Mouse (Mus musculus): ENCODE data around the gene Oas1d. TPM values are rescaled to one million over a fixed set of nuclear protein-coding genes. Genes with fewer than 3 reads are reported as not detected.

Gene Oas1d
- polyA plus RNA-seq, 1 experiment from 2014 or later = not detected

- Histone ChIP-seq H3K9me3 (replicated peaks) (no peaks in the 10 kb centered on the region), H3K27ac (ENCODE audit: poor library complexity, severe bottlenecking) (no peak overlapping the region), H3K27me3 (replicated peaks) (no peaks in the 10 kb centered on the region), H3K4me3 (no peak overlapping the region), H3K4me2 (no peak overlapping the region), H3K36me3 (no peaks in the 10 kb centered on the region), H3K4me1 (replicated peaks) (no peaks in the 10 kb centered on the region), H3K9ac (no peak overlapping the region)
- ATAC-seq (ENCODE audit: insufficient number of reproducible peaks, low FRiP score) = no peak; the same call in 1 of the 2 replicates
- 65% methylated on average over 4 of the region's 4 CpGs for WGBS
Measured at GRCm38 (mm10) chr5:120937841-120938240, 23.5 kb downstream of the Oas1d start.

DNA sequence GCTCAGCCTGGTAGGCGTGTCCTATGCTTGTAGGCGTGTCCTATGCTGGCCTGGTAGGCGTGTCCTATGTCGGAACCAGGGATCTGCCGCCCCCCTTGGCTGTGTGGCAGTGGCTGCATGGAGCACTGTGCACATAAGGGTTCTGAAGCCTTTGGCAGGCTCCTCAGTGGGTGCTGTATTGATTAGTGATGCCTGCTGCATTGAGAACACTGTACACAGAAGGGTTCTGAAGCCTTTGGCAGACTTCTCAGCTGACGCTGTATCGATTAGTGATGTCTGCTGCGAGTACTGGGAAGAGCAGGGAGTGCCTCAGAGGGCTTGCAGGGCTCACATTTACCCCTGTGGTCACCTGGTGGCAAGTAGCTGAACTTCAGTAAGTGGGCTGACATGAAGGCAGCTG, 24.2 kb downstream of the Oas1d start:
- H3K9me3 ChIP-seq (replicated peaks) = no peaks in the 10 kb centered on the region

DNA sequence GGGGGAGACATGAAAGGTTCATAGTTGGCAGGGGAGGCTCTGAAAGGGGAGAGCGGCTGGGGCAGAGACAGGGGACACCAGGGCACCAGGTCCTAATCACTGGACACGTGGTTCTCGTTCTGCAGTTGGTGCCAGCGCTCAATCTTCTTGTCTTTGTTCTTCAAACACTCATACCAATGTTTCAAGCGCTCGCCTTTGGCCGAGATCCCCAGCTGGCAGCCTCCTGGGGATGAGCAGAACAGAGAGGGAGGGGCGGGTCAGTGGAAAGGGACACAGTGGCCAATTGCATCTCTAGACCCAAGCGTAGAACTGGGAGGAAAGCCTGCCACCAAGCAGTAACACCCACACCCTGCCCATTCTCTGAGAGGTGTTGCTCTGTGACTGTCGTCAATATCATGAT, 27.7 kb downstream of the Oas1d start:
- no peaks in the 10 kb centered on the region; the same call in 1 of the 2 replicates for H3K27me3 ChIP-seq (replicated peaks)
- no peaks in the 10 kb centered on the region for H3K9me3 ChIP-seq (replicated peaks)
- no peak overlapping the region for H3K4me3 ChIP-seq
- no peaks in the 10 kb centered on the region for H3K36me3 ChIP-seq
- H3K9ac ChIP-seq = no peak overlapping the region
- 54% methylated on average over 10 of the region's 10 CpGs for WGBS
- ATAC-seq (ENCODE audit: insufficient number of reproducible peaks, low FRiP score) = no peak
- H3K4me1 ChIP-seq (replicated peaks) = no peaks in the 10 kb centered on the region
- H3K4me2 ChIP-seq = no peak overlapping the region
- H3K27ac ChIP-seq (ENCODE audit: poor library complexity, severe bottlenecking) = no peak overlapping the region

More for the DNA sequence above, 24.2 kb downstream of the Oas1d start:
- H3K4me1 ChIP-seq (replicated peaks) = no peaks in the 10 kb centered on the region
- no peak overlapping the region for H3K9ac ChIP-seq
- no peak overlapping the region for H3K4me3 ChIP-seq
- no peaks in the 10 kb centered on the region for H3K36me3 ChIP-seq
- 30% methylated on average over 8 of the region's 8 CpGs for WGBS
- ATAC-seq (ENCODE audit: insufficient number of reproducible peaks, low FRiP score) = no peak
- H3K27me3 ChIP-seq (replicated peaks) = no peaks in the 10 kb centered on the region
- no peak overlapping the region for H3K4me2 ChIP-seq
- H3K27ac ChIP-seq (ENCODE audit: poor library complexity, severe bottlenecking) = no peak overlapping the region

GRCm38 (mm10) chr5:120952242-120952770, 38.0 kb downstream of the Oas1d start:
- Histone ChIP-seq H3K4me3 (no peak overlapping the region), H3K9me3 (replicated peaks) (no peaks in the 10 kb centered on the region), H3K36me3 (no peaks in the 10 kb centered on the region), H3K27ac (ENCODE audit: poor library complexity, severe bottlenecking) (no peak overlapping the region), H3K4me2 (no peak overlapping the region), H3K27me3 (replicated peaks) (0 out of 2 replicates have a peak, but pooled peaks cover 3% of the 10 kb centered on the region), H3K4me1 (replicated peaks) (peaks cover 3% of the 10 kb centered on the region; the same call in 1 of the 2 replicates), H3K9ac (no peak overlapping the region)
- WGBS = 58% methylated on average over 10 of the region's 10 CpGs
- no peak for ATAC-seq (ENCODE audit: insufficient number of reproducible peaks, low FRiP score)

GRCm38 (mm10) chr5:120953974-120954373, 39.6 kb downstream of the Oas1d start:
- Histone ChIP-seq H3K9me3 (replicated peaks) (peaks cover 7% of the 10 kb centered on the region; the same call in 1 of the 2 replicates), H3K36me3 (no peaks in the 10 kb centered on the region), H3K9ac (no peak overlapping the region), H3K27me3 (replicated peaks) (0 out of 2 replicates have a peak, but pooled peaks cover 3% of the 10 kb centered on the region), H3K4me3 (no peak overlapping the region), H3K4me2 (no peak overlapping the region), H3K27ac (ENCODE audit: poor library complexity, severe bottlenecking) (no peak overlapping the region), H3K4me1 (replicated peaks) (peaks cover 3% of the 10 kb centered on the region; the same call in 1 of the 2 replicates)
- 16% methylated on average over 5 of the region's 5 CpGs for WGBS
- no peak for ATAC-seq (ENCODE audit: insufficient number of reproducible peaks, low FRiP score)

DNA sequence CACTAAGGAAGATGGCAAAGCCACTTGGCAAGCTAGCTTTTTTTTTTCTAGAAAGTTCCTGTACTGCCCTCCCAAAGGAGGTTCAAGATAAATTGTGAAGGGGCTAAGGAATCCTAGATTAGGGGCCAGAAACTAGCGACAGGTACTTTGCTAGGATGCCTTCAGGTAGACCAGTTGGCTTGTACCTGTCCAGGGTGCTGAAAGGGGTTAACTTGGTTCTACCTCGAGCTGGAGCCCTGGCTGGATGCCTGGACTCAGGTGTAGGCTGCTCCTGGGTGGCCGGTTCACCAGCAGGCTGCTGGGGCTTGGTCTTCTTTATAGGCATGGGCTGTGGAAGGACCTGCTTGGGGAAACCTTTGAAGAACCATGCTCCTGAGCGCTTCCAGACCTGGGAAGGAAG, 46.7 kb downstream of the Oas1d start:
- H3K9ac ChIP-seq = no peak overlapping the region
- H3K27me3 ChIP-seq (replicated peaks) = no peaks in the 10 kb centered on the region
- H3K4me1 ChIP-seq (replicated peaks) = no peaks in the 10 kb centered on the region
- H3K36me3 ChIP-seq = no peaks in the 10 kb centered on the region
- no peak overlapping the region for H3K4me2 ChIP-seq
- no peak overlapping the region for H3K27ac ChIP-seq (ENCODE audit: poor library complexity, severe bottlenecking)
- no peak overlapping the region for H3K4me3 ChIP-seq
- no peak for ATAC-seq (ENCODE audit: insufficient number of reproducible peaks, low FRiP score)
- H3K9me3 ChIP-seq (replicated peaks) = peaks cover 12% of the 10 kb centered on the region; the same call in 1 of the 2 replicates
- 47% methylated on average over 4 of the region's 4 CpGs for WGBS

DNA sequence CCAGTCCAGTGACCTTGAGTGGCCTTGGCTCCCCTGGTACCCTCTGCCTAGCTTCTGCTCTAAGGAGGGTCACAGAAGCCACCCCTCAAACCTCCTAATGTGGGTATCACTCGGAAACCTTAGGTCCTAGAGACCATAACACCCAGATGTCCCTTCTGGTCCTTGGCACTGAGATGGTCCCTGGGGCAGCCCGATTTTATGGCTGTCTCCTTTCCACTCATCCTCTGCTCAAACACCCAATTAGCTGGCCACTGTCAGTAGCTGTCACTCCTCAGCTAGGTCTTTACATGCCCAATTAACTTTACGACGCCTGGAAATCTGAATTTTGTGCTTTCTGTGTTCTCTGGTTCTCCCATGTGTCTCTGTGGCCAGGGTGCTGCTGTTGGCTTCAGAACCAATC, 51.8 kb downstream of the Oas1d start:
- Histone ChIP-seq H3K27me3 (replicated peaks) (no peaks in the 10 kb centered on the region), H3K9me3 (replicated peaks) (no peaks in the 10 kb centered on the region), H3K36me3 (no peaks in the 10 kb centered on the region), H3K4me1 (replicated peaks) (no peaks in the 10 kb centered on the region), H3K9ac (no peak overlapping the region), H3K27ac (ENCODE audit: poor library complexity, severe bottlenecking) (no peak overlapping the region), H3K4me2 (no peak overlapping the region), H3K4me3 (no peak overlapping the region)
- ATAC-seq (ENCODE audit: insufficient number of reproducible peaks, low FRiP score) = no peak
- WGBS = 85% methylated on average over 4 of the region's 4 CpGs

DNA sequence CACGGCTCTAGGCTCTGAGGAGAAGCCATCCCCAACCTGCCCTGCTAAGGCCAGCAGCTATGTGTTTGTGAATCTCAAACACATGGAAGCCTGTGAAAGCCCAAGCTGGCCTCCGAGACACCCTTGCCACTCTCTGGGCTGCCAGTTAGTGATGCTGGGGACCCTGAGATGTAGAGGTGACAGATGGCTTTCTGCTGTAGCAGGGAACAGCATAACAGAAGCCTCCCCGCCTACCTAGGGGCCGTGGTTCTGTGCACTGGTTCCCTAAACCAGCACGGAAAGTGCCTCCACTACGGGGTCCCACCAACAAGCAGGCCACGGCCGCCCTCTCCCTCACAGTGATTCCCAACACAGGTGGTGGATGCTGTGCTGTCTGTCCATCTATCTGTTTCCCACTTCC, 52.6 kb downstream of the Oas1d start:
- H3K4me3 ChIP-seq = no peak overlapping the region
- H3K27me3 ChIP-seq (replicated peaks) = no peaks in the 10 kb centered on the region
- H3K27ac ChIP-seq (ENCODE audit: poor library complexity, severe bottlenecking) = no peak overlapping the region
- no peak overlapping the region for H3K9ac ChIP-seq
- H3K9me3 ChIP-seq (replicated peaks) = no peaks in the 10 kb centered on the region
- H3K36me3 ChIP-seq = no peaks in the 10 kb centered on the region
- H3K4me2 ChIP-seq = no peak overlapping the region
- no peak for ATAC-seq (ENCODE audit: insufficient number of reproducible peaks, low FRiP score)
- WGBS = 76% methylated on average over 8 of the region's 8 CpGs
- no peaks in the 10 kb centered on the region for H3K4me1 ChIP-seq (replicated peaks)

DNA sequence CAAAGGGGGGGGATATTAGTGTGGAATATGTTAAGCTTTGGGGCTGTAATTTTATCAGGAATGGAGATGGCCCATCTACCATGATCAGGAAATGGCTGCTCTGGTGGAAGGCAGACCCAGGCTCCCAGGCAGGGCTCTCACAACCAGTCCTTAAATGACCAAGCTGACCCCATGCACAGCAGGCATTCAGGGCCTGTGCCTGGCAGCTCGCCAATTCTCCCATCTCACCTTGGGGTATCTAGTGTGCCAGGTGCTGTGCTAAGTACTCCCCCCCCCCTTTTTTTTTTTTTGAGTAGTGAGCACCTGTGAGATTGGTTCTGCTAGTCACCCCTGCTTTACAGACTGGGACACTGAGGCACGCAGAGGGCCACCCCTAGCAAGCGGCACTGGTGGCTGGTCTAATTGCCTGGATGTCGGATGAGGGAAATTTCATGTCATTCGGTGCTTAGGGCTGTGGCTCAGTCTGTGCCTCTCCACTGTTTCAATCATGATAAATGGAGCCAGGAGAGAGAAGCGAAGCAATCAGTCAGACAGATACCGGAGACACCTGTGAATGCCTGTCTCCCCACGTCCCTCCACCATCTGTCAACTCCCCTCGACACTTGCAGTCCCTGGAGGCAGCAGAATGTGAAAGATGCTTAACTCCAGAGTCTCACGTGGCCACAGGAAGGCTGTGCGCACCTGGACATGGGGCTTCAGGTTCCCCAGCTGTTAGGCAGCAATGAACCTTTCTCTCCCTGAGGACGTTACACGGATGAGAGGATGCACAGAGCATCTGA, 53.2 kb downstream of the Oas1d start:
- ATAC-seq (ENCODE audit: insufficient number of reproducible peaks, low FRiP score) = no peak
- no peaks in the 10 kb centered on the region for H3K9me3 ChIP-seq (replicated peaks)
- no peak overlapping the region for H3K9ac ChIP-seq
- no peak overlapping the region for H3K27ac ChIP-seq (ENCODE audit: poor library complexity, severe bottlenecking)
- H3K27me3 ChIP-seq (replicated peaks) = no peaks in the 10 kb centered on the region
- 71% methylated on average over 13 of the region's 13 CpGs for WGBS
- no peaks in the 10 kb centered on the region for H3K36me3 ChIP-seq
- no peak overlapping the region for H3K4me3 ChIP-seq
- no peaks in the 10 kb centered on the region for H3K4me1 ChIP-seq (replicated peaks)
- H3K4me2 ChIP-seq = no peak overlapping the region

- Histone ChIP-seq H3K36me3 (no peaks in the 10 kb centered on the region), H3K4me1 (replicated peaks) (no peaks in the 10 kb centered on the region), H3K9me3 (replicated peaks) (no peaks in the 10 kb centered on the region), H3K4me2 (no peak overlapping the region), H3K27me3 (replicated peaks) (no peaks in the 10 kb centered on the region), H3K9ac (no peak overlapping the region), H3K27ac (ENCODE audit: poor library complexity, severe bottlenecking) (no peak overlapping the region), H3K4me3 (no peak overlapping the region)
- ATAC-seq (ENCODE audit: insufficient number of reproducible peaks, low FRiP score) = no peak
- 69% methylated on average over 4 of the region's 4 CpGs for WGBS
Measured at GRCm38 (mm10) chr5:120968134-120968532, 53.8 kb downstream of the Oas1d start.

DNA sequence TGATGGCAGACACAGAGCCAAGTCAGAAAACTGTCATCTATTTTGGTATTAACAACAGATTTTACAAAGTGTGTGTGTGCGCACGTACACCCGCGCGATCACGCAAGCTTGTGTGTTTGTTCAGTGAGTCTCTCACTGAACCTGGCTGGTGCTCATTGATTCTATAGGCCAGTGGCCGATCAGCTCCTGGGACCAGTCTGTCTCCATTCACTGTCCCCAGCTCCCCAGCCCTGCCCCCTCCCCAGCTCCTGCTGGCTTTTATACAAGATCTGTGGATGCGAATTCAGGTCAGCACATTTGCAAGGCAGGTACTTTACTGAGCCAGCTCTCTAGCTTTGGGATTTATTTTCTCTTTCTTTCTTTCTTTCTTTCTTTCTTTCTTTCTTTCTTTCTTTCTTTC, 54.5 kb downstream of the Oas1d start:
- WGBS = 82% methylated on average over 8 of the region's 8 CpGs
- ATAC-seq (ENCODE audit: insufficient number of reproducible peaks, low FRiP score) = no peak
- H3K36me3 ChIP-seq = no peaks in the 10 kb centered on the region

More for the DNA sequence above, 54.5 kb downstream of the Oas1d start:
- Histone ChIP-seq H3K4me2 (no peak overlapping the region), H3K9ac (no peak overlapping the region), H3K9me3 (replicated peaks) (no peaks in the 10 kb centered on the region), H3K27ac (ENCODE audit: poor library complexity, severe bottlenecking) (no peak overlapping the region), H3K27me3 (replicated peaks) (peaks cover 6% of the 10 kb centered on the region; the same call in 1 of the 2 replicates), H3K4me3 (no peak overlapping the region), H3K4me1 (replicated peaks) (no peaks in the 10 kb centered on the region)
